Mouse (Mus musculus): ENCODE data around the gene Gm10424.
"Not testable (repeated sequence)": the region's sequence is repeated elsewhere in the genome, so short reads cannot be mapped to it uniquely, and the experiment has no call there.

The Gm10424 gene
- long read RNA-seq, experiment 1, result 0 reads
- long read RNA-seq, experiment 2, result 0 reads

DNA sequence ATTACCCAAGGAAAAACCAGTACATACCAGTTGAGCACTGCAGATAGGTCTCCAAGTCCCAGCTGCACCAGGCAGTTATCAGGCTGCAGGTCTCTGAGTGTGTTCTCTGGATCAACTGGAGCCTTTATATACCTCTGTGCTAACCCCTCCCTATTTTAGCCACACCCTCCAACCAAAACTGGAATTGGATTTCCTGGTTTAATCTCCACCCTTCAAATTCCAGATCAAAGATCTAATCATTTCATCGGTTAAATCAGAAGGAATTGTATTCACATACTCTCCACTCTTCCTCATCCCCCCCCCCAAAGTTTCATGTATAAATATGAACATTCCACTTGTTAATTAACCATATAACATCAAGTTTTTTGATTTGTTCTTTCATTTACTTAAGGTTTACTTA, at the start of gene Gm10424:
Gm10424 (minus strand) TSS at position 101 of the 400 bp plus-strand sequence.
- intact Hi-C loops (cut with DNase I), result not testable (repeated sequence)

DNA sequence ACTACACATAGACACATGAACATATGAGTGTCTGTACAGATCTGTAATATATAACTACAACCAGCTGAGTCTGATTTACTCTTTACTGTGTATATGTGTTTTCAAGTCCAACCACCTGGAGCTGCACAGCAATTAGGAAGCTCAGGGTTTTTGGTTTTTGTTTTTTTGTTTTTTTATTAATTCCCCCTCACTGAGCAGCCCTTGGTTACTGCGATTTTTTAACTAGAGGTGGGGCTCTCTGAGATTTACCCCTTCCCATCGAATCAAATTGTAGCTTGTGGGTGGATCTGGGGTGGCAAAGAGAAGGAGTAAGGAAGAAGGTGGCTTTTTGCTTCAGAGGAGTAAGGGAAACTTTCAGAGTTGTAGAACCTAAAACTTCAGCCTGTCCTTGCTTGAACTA, 33.0 kb upstream of the Gm10424 start, which contains the start of gene Gm3259:
Gm3259 (plus strand) TSS at position 301 of the 400 bp plus-strand sequence.
- intact Hi-C loops (cut with DNase I), result not testable (repeated sequence)

Data from adrenal gland (tissue).